Mouse (Mus musculus) ES-E14 (cell line): ENCODE data around the gene Anapc15-ps. TPM values are rescaled to one million over a fixed set of nuclear protein-coding genes. Genes with fewer than 3 reads are reported as not detected.
A peak's percentile ranks its signal among the peaks of the same experiment; 100 is the strongest.

ENCODE experiments used
- DNase-seq: peaks from one replicate; pipeline ENCODE4 v3.0.0-alpha.2; 2013; ENCODE audit warnings: low read depth, low spot score
- H3K27ac ChIP-seq: 2 replicates; pipeline ENCODE4 v1.5.1; 2012; ENCODE audit warnings: low read depth, mild to moderate bottlenecking, low read length, moderate library complexity, mixed read lengths; ENCODE audit not compliant: poor library complexity, insufficient read depth, severe bottlenecking
- H3K36me3 ChIP-seq: 2 replicates; pipeline ENCODE4 v1.6.1; 2012; ENCODE audit warnings: mild to moderate bottlenecking, low read length, moderate library complexity, mixed read lengths; ENCODE audit not compliant: control insufficient read depth, poor library complexity, insufficient read depth, severe bottlenecking
- H3K4me1 ChIP-seq, 2 experiments: fragments of 150-350 bp in 1 of 2; sonication (generic) in 1 of 2; 2 replicates each; pipeline ENCODE4 v1.6.1; 2012; ENCODE audit warnings: low read length in 2 of 2, mild to moderate bottlenecking in 1 of 2, mixed read lengths in 1 of 2; ENCODE audit not compliant: control insufficient read depth in 2 of 2, insufficient read depth in 2 of 2, poor library complexity in 1 of 2
- H3K4me3 ChIP-seq, 2 experiments: fragments of 150-350 bp in 1 of 2; sonication (generic) in 1 of 2; 2 replicates each; pipeline ENCODE4 v1.5.1; 2012; ENCODE audit warnings: low read length in 2 of 2, low read depth in 1 of 2, mild to moderate bottlenecking in 1 of 2, mixed read lengths in 1 of 2; ENCODE audit not compliant: insufficient read depth in 1 of 2, poor library complexity in 1 of 2, severe bottlenecking in 1 of 2
- H3K9ac ChIP-seq: 2 replicates; pipeline ENCODE4 v1.6.1; 2012; ENCODE audit warnings: low read depth, mild to moderate bottlenecking, low read length, mixed read lengths; ENCODE audit not compliant: poor library complexity, insufficient read depth, severe bottlenecking
- H3K9me3 ChIP-seq: fragments of 150-350 bp; sonication (generic); 2 replicates; pipeline ENCODE4 v1.6.1; 2012; ENCODE audit warnings: low read depth, mild to moderate bottlenecking, low read length; ENCODE audit not compliant: control insufficient read depth, insufficient read depth
- CHD2 ChIP-seq: IDR thresholded peaks from 2 replicates; pipeline ENCODE4 v1.6.1; 2014; ENCODE audit warnings: mild to moderate bottlenecking, low read depth, low read length, inconsistent platforms
- HCFC1 ChIP-seq: IDR thresholded peaks from 2 replicates; pipeline ENCODE4 v1.6.1; 2012; ENCODE audit warnings: low read length, inconsistent platforms, borderline replicate concordance; ENCODE audit not compliant: insufficient read depth
- MAFK ChIP-seq: IDR thresholded peaks from 2 replicates; pipeline ENCODE4 v1.6.1; 2014; ENCODE audit warnings: mild to moderate bottlenecking, low read depth, low read length, inconsistent platforms; ENCODE audit not compliant: insufficient read depth
- ZC3H11A ChIP-seq: IDR thresholded peaks from 2 replicates; pipeline ENCODE4 v1.6.1; 2012; ENCODE audit warnings: low read depth, mild to moderate bottlenecking, inconsistent platforms, low read length, borderline replicate concordance
- ZNF384 ChIP-seq: IDR thresholded peaks from 2 replicates; pipeline ENCODE4 v1.6.1; 2012; ENCODE audit warnings: low read depth, low read length, inconsistent platforms
- in situ Hi-C, 2 experiments: fragments of 600-800 bp; cut with MboI; formaldehyde crosslinking; loops; one replicate each; pipeline ENCODE4 v1.15.1; 2025; ENCODE audit warnings: low sequenced_read_pairs in 2 of 2, inconsistent platforms in 1 of 2; ENCODE audit not compliant: unreplicated experiment in 2 of 2
- total RNA-seq: library from RNA; depleted of rRNA; stranded (reverse); fragments of 300-350 nt; gene quantifications from 2 replicates; pipeline ENCODE4 v1.2.3, GENCODE M21; 2012

Gene Anapc15-ps
- total RNA-seq, 1 experiment: not detected

DNA sequence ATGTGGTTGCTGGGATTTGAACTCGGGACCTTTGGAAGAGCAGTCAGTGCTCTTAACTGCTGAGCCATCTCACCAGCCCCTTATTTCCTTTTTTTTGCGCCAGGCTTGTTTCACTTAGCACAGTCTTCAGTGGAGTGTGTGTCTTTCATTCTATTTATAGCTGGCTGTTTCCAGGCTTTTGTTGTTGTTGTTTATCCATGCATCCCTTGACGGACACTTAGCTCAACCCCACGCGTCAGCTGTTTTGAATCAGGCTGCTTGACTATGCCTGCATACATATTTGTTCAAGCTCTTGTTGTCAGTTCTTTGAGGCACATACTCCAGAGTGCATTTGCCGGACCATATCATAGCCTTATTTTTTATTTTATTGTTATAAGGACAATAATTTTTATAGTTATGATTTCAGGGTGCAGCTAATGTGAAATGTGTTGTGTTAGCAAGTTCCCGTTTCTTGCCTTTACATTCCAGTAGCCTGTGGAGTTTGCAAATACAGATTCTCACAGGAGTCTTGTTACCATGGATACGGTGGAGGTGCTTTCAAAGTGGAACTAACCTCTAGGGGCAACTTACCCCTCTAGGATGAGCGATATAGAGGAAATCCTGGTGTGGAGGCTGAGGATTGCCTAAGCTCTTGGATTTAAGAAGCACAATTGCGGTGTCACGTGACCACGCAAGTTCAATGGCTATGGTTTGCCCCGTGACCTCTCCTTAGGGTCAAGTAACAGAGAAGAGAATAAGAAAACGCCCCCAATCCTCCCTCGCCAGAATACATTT is 11.7 kb upstream of the Anapc15-ps start:
- DNase-seq: peak; percentile 58
- Histone ChIP-seq H3K4me1 (peaks cover 6 to 8% of the 10 kb centered on the region in 2 experiments; a peak in 3 of 4 replicates), H3K36me3 (no peaks in the 10 kb centered on the region), H3K9ac (no peak overlapping the region), H3K4me3 (no peak overlapping the region), H3K27ac (no peak overlapping the region), H3K9me3 (no peaks in the 10 kb centered on the region)
- TF ChIP-seq ZC3H11A (no peak), HCFC1 (no peak), CHD2 (no peak), ZNF384 (no peak)
- in situ Hi-C loops: no loop called here

DNA sequence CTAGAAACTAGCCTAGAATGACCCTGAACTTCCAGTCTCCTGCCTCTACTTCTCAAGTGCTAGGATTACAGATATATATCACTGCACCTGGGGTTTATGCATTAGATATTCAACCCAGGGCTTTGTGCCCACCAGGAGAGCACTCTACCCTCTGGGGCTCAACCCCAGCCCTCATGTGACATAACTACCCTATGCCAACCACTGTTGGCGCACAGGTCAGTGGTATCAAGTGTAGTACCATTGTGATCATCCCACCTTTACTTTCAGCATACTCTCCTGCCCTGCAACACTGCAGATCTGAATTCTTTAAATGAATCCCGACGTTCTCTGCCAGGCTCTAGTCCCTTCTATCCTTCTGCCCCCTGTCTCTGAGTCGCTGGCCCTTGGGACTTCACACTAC is 11.0 kb upstream of the Anapc15-ps start:
- Histone ChIP-seq H3K36me3 (no peaks in the 10 kb centered on the region), H3K9ac (no peak overlapping the region), H3K9me3 (no peaks in the 10 kb centered on the region), H3K27ac (no peak overlapping the region), H3K4me3 (no peak overlapping the region), H3K4me1 (peaks cover 5 to 6% of the 10 kb centered on the region in 2 experiments; a peak in 3 of 4 replicates)
- no peak for TF ChIP-seq CHD2
- no peak for TF ChIP-seq MAFK
- TF ChIP-seq ZC3H11A: no peak
- TF ChIP-seq ZNF384: no peak
- TF ChIP-seq HCFC1: no peak
- in situ Hi-C loops: no loop called here
- no peak for DNase-seq

GRCm38 (mm10) chr10:95683735-95684134 is 10.5 kb upstream of the Anapc15-ps start:
- Histone ChIP-seq H3K27ac (no peak overlapping the region), H3K4me1 (peaks cover 3% of the 10 kb centered on the region in 2 experiments; a peak in 3 of 4 replicates), H3K9ac (no peak overlapping the region), H3K4me3 (no peak overlapping the region), H3K36me3 (no peaks in the 10 kb centered on the region), H3K9me3 (no peaks in the 10 kb centered on the region)
- TF ChIP-seq CHD2 (no peak), MAFK (no peak), HCFC1 (no peak), ZC3H11A (no peak), ZNF384 (no peak)
- DNase-seq: no peak
- in situ Hi-C loops: no loop called here

GRCm38 (mm10) chr10:95682964-95683363 is 9.7 kb upstream of the Anapc15-ps start:
- Histone ChIP-seq H3K9me3 (no peaks in the 10 kb centered on the region), H3K36me3 (no peaks in the 10 kb centered on the region), H3K9ac (no peak overlapping the region), H3K27ac (no peak overlapping the region), H3K4me1 (peaks cover 3 to 5% of the 10 kb centered on the region in 2 experiments; a peak in 3 of 4 replicates), H3K4me3 (no peak overlapping the region)
- in situ Hi-C loops: no loop called here
- TF ChIP-seq CHD2 (no peak), MAFK (peak; percentile 43; the same call in 1 of the 2 replicates)
- no peak for DNase-seq
